Mouse (Mus musculus) adrenal gland, postnatal 25 days (tissue): Measurements from ENCODE around the gene Olfml2a. TPM values are rescaled to one million over a fixed set of nuclear protein-coding genes. Genes with fewer than 3 reads are reported as not detected.
A peak's percentile ranks its signal among the peaks of the same experiment; 100 is the strongest.
"Not testable (repeated sequence)": the region's sequence is repeated elsewhere in the genome, so short reads cannot be mapped to it uniquely, and the experiment has no call there.

Experiments
- DNase-seq: peaks from one replicate; pipeline ENCODE4 v3.0.0; 2021; ENCODE audit warnings: mixed read lengths
- total RNA-seq: library from RNA; stranded (reverse); gene quantifications from 2 replicates; pipeline ENCODE4 v1.2.3, GENCODE M21; 2021

The Olfml2a gene
- total RNA-seq, 1 experiment from 2014 or later: 10.6 TPM

DNA sequence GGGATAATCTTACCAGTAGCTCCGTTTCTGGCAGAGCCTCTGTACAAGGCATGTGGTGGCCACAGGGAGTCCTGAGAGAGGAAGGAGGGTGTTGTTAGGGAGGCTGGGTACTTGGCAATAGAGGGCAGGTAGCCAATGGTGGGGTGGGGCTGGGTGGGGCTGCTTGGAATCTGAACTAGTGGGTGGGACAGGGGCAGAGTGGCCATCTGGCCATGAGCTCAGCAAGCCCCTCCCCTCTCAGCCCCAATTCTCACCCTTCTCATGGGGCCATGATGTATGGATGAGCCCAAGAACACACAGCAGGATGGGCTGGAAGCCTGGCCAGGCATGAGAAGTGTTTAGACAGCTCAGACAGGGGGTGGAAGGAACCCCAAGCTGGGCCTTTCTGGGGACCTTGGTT is 55.6 kb downstream of the Olfml2a start:
- no peak for DNase-seq

GRCm38 (mm10) chr2:38987803-38988510 is 56.2 kb downstream of the Olfml2a start:
- no peak for DNase-seq

DNA sequence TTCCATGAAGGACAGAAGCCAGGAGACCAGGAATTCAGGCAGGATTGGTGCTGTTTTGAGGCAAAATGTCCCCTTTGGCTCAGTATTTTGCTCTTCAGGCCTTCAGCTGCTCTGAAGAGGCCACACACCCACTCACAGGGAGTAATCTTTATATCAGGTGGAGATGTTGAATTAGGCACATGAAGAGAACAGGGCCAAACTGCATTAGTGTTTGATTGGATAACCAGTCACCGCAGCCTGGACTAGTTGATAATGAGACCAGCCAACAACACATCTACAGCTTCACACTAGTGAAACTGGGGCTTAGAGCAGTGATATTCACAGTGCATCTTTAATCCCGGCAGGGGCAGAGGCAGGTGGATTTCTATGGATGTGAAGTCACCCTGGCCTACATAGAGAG is 57.2 kb downstream of the Olfml2a start:
- no peak for DNase-seq

DNA sequence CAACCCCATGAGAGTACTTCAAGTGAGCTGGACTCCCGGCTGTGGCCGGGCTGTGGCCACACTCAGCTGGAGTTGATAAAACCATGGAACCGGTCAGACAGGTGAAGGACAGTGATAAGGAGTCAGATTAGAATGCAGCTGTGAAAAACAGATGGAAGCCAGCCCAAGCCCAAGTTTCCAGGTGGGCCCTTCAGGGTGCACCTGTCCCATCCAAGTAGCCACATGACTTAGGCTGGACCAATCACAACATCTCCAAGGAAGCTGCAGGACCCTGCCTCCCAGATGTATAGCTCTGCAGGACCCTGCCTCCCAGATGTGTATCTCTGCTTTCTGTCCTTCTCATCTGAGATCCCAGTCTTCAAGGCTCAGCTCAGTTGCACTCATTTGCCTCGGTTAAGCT is 60.2 kb downstream of the Olfml2a start:
- no peak for DNase-seq

DNA sequence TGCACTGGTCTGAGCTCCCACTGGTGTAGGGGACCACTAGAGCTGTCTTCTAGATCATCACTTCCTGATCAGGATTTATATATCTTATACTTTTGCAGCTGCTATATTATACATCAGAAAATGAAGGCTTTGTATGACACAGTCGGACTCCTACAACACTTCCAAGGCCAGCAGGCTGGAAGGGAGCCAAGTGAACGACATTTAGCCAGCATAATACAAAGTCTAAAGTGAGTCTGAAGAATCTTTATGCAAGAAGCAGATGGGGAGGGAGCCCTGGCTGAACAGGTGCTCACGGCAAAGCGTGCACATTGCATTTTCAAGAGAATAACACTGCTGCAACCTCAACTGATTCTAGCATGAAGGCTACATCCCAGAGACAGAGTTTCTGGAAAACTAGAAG is 60.7 kb downstream of the Olfml2a start:
- peak; percentile 75 for DNase-seq

DNA sequence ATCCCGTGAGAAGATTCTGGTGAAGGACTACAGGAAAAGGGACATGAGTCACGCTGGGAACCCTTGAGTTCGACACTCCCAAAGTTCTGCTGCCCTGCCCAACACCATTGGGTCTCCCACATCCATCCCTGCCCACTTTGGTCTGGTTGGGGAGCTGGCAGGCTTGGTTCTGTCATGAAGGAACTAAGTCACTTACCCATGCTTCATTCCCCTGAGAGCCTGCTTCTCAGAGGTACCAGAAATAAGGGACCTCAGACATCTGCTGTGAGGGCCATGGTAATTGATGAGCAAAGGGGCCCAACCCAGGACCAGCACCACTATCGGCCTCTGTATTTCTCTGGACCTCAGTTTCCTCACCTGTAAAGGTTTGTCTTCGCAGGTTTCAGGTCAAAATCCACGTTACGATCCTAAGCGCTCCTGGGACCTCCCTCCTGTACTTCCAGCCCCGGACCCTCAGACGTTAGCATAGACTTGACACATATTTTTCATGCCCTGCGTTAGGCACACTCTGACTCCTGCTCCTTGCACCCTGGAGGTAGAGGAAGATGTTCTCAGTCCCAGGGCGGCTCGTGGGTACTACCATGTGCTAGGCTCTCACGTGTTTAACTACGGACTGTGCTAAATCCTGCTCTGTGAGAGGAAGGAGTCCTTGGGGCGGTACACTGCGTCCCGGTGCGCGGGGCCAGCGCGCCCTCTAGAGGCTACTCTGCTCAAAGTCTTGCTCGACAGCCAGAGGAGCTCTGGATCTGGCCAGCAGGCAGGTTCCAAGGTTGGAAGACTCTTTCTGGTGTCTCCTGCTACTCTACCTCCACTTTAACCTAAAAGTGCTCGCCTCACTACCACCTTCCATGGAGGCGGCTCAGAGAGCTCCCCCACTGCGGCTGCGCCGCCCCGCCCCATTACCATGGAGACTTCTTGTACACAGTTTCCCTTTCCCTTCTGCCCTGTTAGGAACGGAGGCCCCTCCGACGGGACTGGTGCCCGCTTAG is 65.9 kb downstream of the Olfml2a start, which contains the start of gene Wdr38:
Gene Wdr38, plus strand, starts transcription at position 91 of the 989 bp plus-strand sequence.
- peak; percentile 90 for DNase-seq

DNA sequence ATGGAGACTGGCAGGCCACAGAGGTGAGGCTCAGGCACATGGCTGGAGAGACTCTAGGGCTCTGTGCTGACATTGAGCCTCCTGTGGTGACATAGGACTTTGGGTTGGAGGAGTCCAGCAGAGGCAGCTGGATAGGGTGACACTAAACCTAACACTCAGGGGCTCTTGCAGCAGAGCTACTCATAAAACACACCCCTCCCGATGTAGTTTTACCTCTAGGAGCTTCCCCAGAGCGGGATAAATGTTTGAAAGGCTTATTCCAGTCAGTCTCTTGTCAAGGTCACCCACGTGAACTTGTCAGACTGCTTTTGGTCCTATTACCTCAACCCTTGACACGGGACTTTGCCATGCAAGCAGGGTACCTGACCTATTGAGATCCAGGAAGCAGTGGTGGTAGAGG is 67.6 kb downstream of the Olfml2a start:
- no peak for DNase-seq

GRCm38 (mm10) chr2:38999910-39000586 is 68.3 kb downstream of the Olfml2a start:
- no peak for DNase-seq

- DNase-seq: no peak
Measured at GRCm38 (mm10) chr2:39000587-39000919, 68.8 kb downstream of the Olfml2a start.

DNA sequence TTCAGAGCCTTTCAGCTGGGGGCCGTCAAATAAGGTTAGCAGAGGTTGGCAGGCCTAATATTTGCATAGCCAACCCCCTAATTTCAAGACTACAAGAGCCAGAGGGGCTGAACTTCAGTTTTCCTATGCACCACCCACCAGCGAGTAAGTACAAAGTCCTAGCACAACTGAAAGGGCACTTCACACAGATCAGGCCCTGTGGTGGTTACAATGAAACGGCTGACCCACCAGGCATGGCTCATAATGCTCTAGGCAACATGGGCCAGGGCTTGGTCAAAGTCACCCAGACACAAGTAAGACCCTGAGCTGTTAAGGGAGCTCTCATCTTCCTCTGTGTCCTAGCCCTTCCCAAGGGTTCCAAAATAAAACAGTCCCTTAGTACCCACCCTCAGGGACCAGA is 70.1 kb downstream of the Olfml2a start:
- no peak for DNase-seq

GRCm38 (mm10) chr2:39003106-39003505 is 71.3 kb downstream of the Olfml2a start:
- no peak for DNase-seq

GRCm38 (mm10) chr2:39003512-39003911 is 71.7 kb downstream of the Olfml2a start:
- no peak for DNase-seq

DNA sequence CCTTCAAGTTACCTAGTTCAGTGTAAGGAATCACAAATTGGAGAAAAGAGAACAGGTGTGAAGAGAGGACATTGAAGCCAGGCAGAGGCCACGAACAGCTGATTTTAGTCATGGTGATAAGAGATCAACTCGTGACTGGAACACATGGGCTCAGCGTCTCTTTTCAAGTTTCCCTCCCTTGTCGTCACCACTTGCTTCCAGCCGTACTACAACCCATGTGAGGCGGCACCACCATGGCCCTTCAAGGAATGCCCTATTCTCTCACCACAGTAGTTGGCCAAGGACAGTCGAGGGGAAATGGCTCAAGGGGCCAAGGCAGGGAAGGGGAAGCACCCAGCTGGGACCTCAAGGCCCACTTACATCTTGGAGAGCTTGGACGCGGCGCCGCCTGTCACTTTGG is 72.6 kb downstream of the Olfml2a start:
- DNase-seq: no peak

DNA sequence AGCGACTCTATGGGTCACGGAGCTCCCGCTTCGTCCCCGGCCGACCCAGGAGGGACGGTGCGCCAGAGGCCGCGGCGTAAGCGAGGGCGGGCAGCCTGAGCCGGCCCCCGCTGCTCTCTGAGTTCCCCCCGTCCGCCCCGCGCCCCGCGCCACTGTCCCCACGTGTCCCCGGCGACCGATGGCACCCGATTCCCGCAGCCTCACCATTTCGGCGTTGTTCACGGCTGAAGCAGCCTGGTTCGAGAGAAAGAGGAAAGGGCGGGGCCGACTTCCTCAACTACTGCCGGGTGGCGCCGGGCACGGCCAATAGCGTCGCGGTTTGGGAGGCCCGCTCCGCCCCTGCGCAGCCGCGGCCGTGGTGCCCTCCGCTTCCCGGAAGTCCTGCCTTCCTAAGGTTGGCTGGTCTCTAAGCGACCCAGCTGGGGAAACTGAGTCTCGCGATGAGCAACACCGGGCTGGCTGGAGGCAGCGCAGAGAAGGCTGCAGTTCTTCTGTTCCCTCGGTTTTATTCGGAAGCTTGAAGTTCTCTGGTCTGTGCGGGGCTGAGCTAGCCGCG is 73.2 kb downstream of the Olfml2a start, which contains the start of gene Arpc5l:
Gene Arpc5l, plus strand, starts transcription at position 469 of the 556 bp plus-strand sequence.
- DNase-seq: peak; percentile 94

DNA sequence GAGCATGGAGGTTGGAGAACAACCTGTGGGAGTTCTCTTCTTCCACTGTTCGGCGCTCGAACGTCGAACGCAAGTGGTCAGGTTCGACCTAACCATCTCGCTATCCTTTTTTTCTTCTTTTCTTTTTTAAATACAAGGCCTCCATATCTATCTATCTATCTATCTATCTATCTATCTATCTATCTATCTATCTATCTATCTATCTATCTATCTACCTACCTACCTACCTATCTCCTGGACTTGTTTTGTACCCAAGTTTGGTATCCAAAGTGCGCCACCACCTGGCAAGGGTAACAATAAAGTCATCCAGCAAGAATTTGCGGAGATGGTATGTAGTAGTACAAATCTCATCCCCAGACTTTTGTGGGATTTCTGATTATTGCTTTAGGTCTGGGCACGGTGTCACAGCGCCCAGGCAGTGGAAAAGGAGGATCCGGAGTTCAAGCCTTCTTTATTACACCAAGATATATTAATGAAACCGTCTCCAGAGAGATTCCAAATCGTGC is 73.8 kb downstream of the Olfml2a start, which contains the start of gene Rpl35:
Gene Rpl35, minus strand, starts transcription at position 51 of the 506 bp plus-strand sequence.
- peak; percentile 66 for DNase-seq

GRCm38 (mm10) chr2:39006149-39006730 is 74.5 kb downstream of the Olfml2a start:
- no peak for DNase-seq

DNA sequence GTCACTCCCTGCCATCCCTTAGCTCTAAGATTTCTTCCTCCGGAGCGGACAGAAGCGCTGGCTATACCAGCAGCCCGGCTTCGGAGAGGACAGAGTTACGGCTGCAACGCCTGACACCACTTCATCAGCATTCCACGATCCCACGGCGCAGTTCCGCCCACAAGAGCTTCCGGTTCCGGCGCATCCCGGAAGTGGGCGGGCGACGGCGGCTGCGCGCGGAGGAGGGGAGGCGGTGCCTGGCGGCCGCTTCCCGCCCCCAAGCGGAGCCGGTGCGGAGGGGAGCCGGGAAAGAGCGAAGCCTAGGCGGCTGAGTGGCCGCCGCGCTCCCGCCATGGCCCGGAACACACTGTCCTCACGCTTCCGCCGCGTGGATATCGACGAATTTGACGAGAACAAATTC is 76.1 kb downstream of the Olfml2a start:
- peak; percentile 96 for DNase-seq

DNA sequence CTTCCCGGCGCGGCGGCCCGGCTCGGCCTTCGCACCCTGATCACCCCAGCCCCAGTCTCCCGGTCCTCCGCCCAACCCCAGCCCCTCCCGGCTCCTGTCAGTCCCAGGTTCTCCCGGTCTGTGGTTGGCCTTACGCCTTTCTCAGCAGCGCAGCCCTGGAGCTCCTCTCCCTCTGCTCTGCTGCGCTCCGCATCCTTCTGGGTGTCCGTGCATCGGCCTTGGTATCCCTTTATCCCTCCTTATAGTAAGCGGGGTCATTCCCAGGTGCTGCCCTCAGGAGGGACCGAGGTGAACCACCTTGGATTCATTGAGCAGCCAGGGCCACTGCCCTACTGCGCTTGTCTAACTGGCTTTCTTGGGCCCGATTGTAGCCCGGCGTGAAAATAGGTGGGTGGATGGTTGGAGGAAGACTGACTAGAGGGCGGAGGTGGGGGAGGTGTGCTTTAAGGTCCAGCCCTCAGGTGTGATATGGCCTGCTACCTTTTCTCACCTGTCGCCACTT is 76.6 kb downstream of the Olfml2a start:
- no peak for DNase-seq

- DNase-seq: no peak
Measured at GRCm38 (mm10) chr2:39008954-39009365, 77.2 kb downstream of the Olfml2a start.

GRCm38 (mm10) chr2:39010144-39010543 is 78.4 kb downstream of the Olfml2a start:
- not testable (repeated sequence) for DNase-seq

GRCm38 (mm10) chr2:39011264-39011663 is 79.5 kb downstream of the Olfml2a start:
- DNase-seq: no peak
